Mouse (Mus musculus): ENCODE data around the gene Il10rb. TPM values are rescaled to one million over a fixed set of nuclear protein-coding genes. Genes with fewer than 3 reads are reported as not detected.
A peak's percentile ranks its signal among the peaks of the same experiment; 100 is the strongest.

The Il10rb gene
- polyA plus RNA-seq, 1 experiment from 2014 or later = 52.3 TPM

DNA sequence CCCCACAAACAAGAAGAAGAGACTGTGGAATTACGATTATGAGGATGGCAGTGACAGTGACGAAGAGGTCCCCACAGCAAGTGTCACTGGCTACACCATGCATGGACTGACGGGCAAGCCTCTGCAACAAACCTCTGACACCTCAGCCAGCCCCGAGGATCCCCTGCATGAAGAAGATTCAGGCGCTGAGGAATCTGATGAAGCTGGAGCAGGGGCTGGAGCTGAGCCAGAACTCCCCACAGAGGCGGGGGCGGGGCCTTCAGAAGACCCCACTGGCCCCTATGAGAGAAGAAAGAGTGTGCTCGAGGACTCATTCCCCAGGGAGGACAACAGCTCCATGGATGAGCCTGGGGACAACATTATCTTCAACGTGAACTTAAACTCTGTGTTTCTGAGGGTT lies 2.2 kb upstream of the Il10rb start:
- Histone ChIP-seq H3K9ac (ENCODE audit: low read length) (no peak overlapping the region), H3K4me2 (ENCODE audit: low read depth, low read length) (no peak overlapping the region), H3K9me3 (replicated peaks; ENCODE audit: control insufficient read depth, low read length) (no peaks in the 10 kb centered on the region), H3K4me1 (ENCODE audit: control insufficient read depth, insufficient read depth, low read length) (peaks cover 8% of the 10 kb centered on the region), H3K36me3 (ENCODE audit: control insufficient read depth, insufficient read depth, low read length) (no peaks in the 10 kb centered on the region), H3K4me3 (replicated peaks; ENCODE audit: low read length) (no peak overlapping the region), H3K27ac (ENCODE audit: low read length) (no peak overlapping the region), H3K27me3 (ENCODE audit: control insufficient read depth, insufficient read depth, low read length) (no peaks in the 10 kb centered on the region)
- WGBS = 75% methylated on average over 9 of the region's 9 CpGs
- ATAC-seq (ENCODE audit: insufficient read depth, low FRiP score) = no peak

DNA sequence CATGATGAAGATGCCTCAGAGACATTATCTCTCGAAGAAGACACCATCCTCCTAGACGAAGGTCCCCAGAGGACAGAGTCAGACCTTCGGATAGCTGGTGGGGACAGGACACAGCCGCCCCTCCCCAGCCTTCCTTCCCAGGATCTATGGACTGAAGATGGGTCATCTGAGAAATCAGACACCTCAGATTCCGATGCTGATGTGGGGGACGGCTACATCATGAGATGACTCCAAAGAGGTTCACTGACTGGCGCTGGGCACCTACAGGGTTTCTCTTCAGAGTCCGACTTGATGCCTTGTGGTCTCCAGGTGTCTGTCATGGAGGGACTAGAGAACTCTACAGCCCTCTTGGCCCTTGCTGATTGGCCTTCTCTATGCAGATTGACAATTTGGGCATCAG lies 1.8 kb upstream of the Il10rb start:
- WGBS = 92% methylated on average over 8 of the region's 8 CpGs
- Histone ChIP-seq H3K4me1 (ENCODE audit: control insufficient read depth, insufficient read depth, low read length) (peaks cover 10% of the 10 kb centered on the region), H3K36me3 (ENCODE audit: control insufficient read depth, insufficient read depth, low read length) (no peaks in the 10 kb centered on the region), H3K27ac (ENCODE audit: low read length) (no peak overlapping the region), H3K9ac (ENCODE audit: low read length) (no peak overlapping the region), H3K4me2 (ENCODE audit: low read depth, low read length) (no peak overlapping the region), H3K4me3 (replicated peaks; ENCODE audit: low read length) (no peak overlapping the region), H3K27me3 (ENCODE audit: control insufficient read depth, insufficient read depth, low read length) (no peaks in the 10 kb centered on the region), H3K9me3 (replicated peaks; ENCODE audit: control insufficient read depth, low read length) (no peaks in the 10 kb centered on the region)
- ATAC-seq (ENCODE audit: insufficient read depth, low FRiP score) = no peak

- H3K4me2 ChIP-seq (ENCODE audit: low read depth, low read length) = peak overlapping the region; percentile 77
- H3K27ac ChIP-seq (ENCODE audit: low read length) = peak overlapping the region; percentile 83
These were observed 961 bp upstream of the Il10rb start for GRCm38 (mm10) chr16:91404828-91405577.

GRCm38 (mm10) chr16:91406585-91407220 lies 739 bp downstream of the Il10rb start:
- H3K27ac ChIP-seq (ENCODE audit: low read length) = peak overlapping the region; percentile 83
- no peaks in the 10 kb centered on the region for H3K9me3 ChIP-seq (replicated peaks; ENCODE audit: control insufficient read depth, low read length)
- H3K4me2 ChIP-seq (ENCODE audit: low read depth, low read length) = peak overlapping the region; percentile 77
- H3K4me1 ChIP-seq (ENCODE audit: control insufficient read depth, insufficient read depth, low read length) = peaks cover 15% of the 10 kb centered on the region
- H3K9ac ChIP-seq (ENCODE audit: low read length) = peak overlapping the region; percentile 93
- no peaks in the 10 kb centered on the region for H3K27me3 ChIP-seq (ENCODE audit: control insufficient read depth, insufficient read depth, low read length)
- peak overlapping the region; percentile 75 for H3K4me3 ChIP-seq (replicated peaks; ENCODE audit: low read length)
- ATAC-seq (ENCODE audit: insufficient read depth, low FRiP score) = 0 out of 2 replicates have a peak, but pooled peaks have one; percentile 3
- H3K36me3 ChIP-seq (ENCODE audit: control insufficient read depth, insufficient read depth, low read length) = no peaks in the 10 kb centered on the region
- under 1% methylated on average over 13 of the region's 13 CpGs for WGBS

More at GRCm38 (mm10) chr16:91404828-91405577, 961 bp upstream of the Il10rb start:
- Histone ChIP-seq H3K9ac (ENCODE audit: low read length) (no peak overlapping the region; the same call in 1 of the 2 replicates), H3K4me1 (ENCODE audit: control insufficient read depth, insufficient read depth, low read length) (peaks cover 10% of the 10 kb centered on the region), H3K27me3 (ENCODE audit: control insufficient read depth, insufficient read depth, low read length) (no peaks in the 10 kb centered on the region), H3K4me3 (replicated peaks; ENCODE audit: low read length) (no peak overlapping the region), H3K36me3 (ENCODE audit: control insufficient read depth, insufficient read depth, low read length) (no peaks in the 10 kb centered on the region), H3K9me3 (replicated peaks; ENCODE audit: control insufficient read depth, low read length) (no peaks in the 10 kb centered on the region)
- WGBS = 75% methylated on average over 10 of the region's 10 CpGs
- ATAC-seq (ENCODE audit: insufficient read depth, low FRiP score) = no peak

GRCm38 (mm10) chr16:91413102-91413844 lies 7.3 kb downstream of the Il10rb start:
- peaks cover 15% of the 10 kb centered on the region; the same call in 1 of the 2 replicates for H3K36me3 ChIP-seq (ENCODE audit: control insufficient read depth, insufficient read depth, low read length)

DNA sequence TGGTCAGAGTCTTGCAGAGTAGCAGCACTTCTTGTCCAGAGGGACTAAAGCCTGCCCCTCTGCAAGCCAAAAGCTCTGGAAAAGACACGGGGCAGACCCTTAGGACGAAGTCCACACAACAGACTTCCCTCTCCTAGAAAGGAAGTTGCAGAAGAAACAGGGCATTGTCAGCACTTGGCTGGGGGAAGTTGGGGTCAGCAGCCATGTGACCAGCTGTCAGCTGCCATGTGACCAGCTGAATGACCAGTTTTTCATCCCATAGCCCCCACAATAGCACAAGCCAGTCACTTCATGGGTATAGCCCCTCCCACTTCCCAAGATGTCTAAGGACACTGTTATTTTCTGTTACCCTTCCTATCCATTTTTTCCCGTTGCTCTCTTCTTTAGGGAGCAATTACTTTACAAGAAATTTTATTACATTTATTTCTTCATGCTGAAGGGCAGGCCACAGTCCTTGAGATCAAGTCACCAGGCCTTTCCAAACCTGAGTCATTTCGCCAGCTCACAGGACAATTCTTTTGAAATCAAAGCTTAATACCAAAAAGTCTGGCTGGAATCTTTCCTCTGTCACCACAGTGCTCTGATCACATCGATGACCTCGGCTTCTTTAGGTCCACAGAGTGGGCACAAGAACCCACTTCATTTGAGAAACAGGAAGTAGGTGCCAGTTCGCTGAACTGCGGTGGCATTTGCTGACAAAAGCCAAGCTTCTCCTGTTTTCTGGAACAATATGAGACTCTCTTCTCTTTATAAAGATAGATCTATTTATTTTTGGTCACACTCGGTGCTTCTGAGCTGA lies 9.6 kb downstream of the Il10rb start:
- H3K27ac ChIP-seq (ENCODE audit: low read length) = no peak overlapping the region
- no peak overlapping the region for H3K9ac ChIP-seq (ENCODE audit: low read length)
- no peak overlapping the region for H3K4me3 ChIP-seq (replicated peaks; ENCODE audit: low read length)
- ATAC-seq (ENCODE audit: insufficient read depth, low FRiP score) = no peak
- peaks cover 2% of the 10 kb centered on the region; the same call in 1 of the 2 replicates for H3K4me1 ChIP-seq (ENCODE audit: control insufficient read depth, insufficient read depth, low read length)
- WGBS = 82% methylated on average over 9 of the region's 9 CpGs
- H3K27me3 ChIP-seq (ENCODE audit: control insufficient read depth, insufficient read depth, low read length) = no peaks in the 10 kb centered on the region
- no peaks in the 10 kb centered on the region for H3K9me3 ChIP-seq (replicated peaks; ENCODE audit: control insufficient read depth, low read length)
- H3K4me2 ChIP-seq (ENCODE audit: low read depth, low read length) = no peak overlapping the region
- H3K36me3 ChIP-seq (ENCODE audit: control insufficient read depth, insufficient read depth, low read length) = peaks cover 26% of the 10 kb centered on the region; the same call in 1 of the 2 replicates

More at GRCm38 (mm10) chr16:91413102-91413844, 7.3 kb downstream of the Il10rb start:
- no peak overlapping the region for H3K9ac ChIP-seq (ENCODE audit: low read length)
- H3K4me3 ChIP-seq (replicated peaks; ENCODE audit: low read length) = no peak overlapping the region
- H3K4me2 ChIP-seq (ENCODE audit: low read depth, low read length) = no peak overlapping the region
- H3K4me1 ChIP-seq (ENCODE audit: control insufficient read depth, insufficient read depth, low read length) = peaks cover 9% of the 10 kb centered on the region; the same call in 1 of the 2 replicates
- no peaks in the 10 kb centered on the region for H3K9me3 ChIP-seq (replicated peaks; ENCODE audit: control insufficient read depth, low read length)
- no peaks in the 10 kb centered on the region for H3K27me3 ChIP-seq (ENCODE audit: control insufficient read depth, insufficient read depth, low read length)
- 48% methylated on average over 12 of the region's 12 CpGs for WGBS
- no peak; the same call in 1 of the 2 replicates for ATAC-seq (ENCODE audit: insufficient read depth, low FRiP score)
- no peak overlapping the region for H3K27ac ChIP-seq (ENCODE audit: low read length)

DNA sequence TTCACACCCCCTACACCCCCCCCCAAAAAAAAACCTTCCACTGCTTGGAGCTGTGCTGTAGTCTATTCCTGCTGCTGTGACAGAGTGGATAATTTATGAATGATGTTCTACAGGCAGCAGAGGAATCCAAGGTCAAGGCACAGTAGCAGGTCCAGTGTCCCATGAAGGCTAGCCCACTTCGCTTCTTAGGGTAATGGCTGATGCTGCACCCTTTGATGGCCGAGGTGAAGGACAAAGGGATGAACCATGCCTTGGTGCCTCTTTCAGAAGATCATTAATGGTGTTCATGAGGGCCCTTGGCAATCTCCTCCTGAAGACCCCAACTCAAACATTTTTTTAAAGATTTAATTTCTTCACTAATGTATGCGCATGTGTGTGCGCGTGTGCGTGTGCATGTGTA lies 10.4 kb downstream of the Il10rb start:
- no peaks in the 10 kb centered on the region for H3K9me3 ChIP-seq (replicated peaks; ENCODE audit: control insufficient read depth, low read length)
- no peak overlapping the region for H3K9ac ChIP-seq (ENCODE audit: low read length)
- H3K27ac ChIP-seq (ENCODE audit: low read length) = no peak overlapping the region
- H3K4me2 ChIP-seq (ENCODE audit: low read depth, low read length) = no peak overlapping the region
- H3K4me1 ChIP-seq (ENCODE audit: control insufficient read depth, insufficient read depth, low read length) = no peaks in the 10 kb centered on the region
- 93% methylated on average over 6 of the region's 6 CpGs for WGBS
- ATAC-seq (ENCODE audit: insufficient read depth, low FRiP score) = no peak
- peaks cover 28% of the 10 kb centered on the region; the same call in 1 of the 2 replicates for H3K36me3 ChIP-seq (ENCODE audit: control insufficient read depth, insufficient read depth, low read length)
- no peaks in the 10 kb centered on the region for H3K27me3 ChIP-seq (ENCODE audit: control insufficient read depth, insufficient read depth, low read length)
- H3K4me3 ChIP-seq (replicated peaks; ENCODE audit: low read length) = no peak overlapping the region

DNA sequence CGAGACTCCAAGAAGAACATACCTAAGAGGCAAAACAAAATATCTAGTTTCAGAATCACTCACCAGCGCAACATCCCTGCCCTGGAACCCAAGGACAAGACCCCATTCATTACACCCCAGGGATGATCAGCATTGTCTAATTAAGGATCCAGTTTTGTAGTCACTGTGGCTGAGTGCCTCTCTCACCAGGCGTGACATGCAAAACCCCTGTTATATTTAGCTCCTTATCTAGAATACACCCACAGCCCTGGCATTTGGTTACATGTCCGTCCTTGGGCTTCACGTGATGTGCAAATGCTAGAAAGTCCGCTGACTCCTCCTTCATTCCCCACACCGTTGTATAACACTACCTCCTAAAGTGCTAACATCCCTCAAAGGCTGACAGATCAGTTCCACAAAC lies 11.0 kb downstream of the Il10rb start:
- Histone ChIP-seq H3K9ac (ENCODE audit: low read length) (no peak overlapping the region), H3K4me2 (ENCODE audit: low read depth, low read length) (no peak overlapping the region), H3K4me1 (ENCODE audit: control insufficient read depth, insufficient read depth, low read length) (no peaks in the 10 kb centered on the region), H3K4me3 (replicated peaks; ENCODE audit: low read length) (no peak overlapping the region), H3K36me3 (ENCODE audit: control insufficient read depth, insufficient read depth, low read length) (peaks cover 28% of the 10 kb centered on the region; the same call in 1 of the 2 replicates), H3K27me3 (ENCODE audit: control insufficient read depth, insufficient read depth, low read length) (no peaks in the 10 kb centered on the region), H3K9me3 (replicated peaks; ENCODE audit: control insufficient read depth, low read length) (no peaks in the 10 kb centered on the region), H3K27ac (ENCODE audit: low read length) (no peak overlapping the region)
- no peak for ATAC-seq (ENCODE audit: insufficient read depth, low FRiP score)
- 62% methylated on average over 7 of the region's 7 CpGs for WGBS

Data from stomach, embryonic 16.5 days (tissue).